Mouse (Mus musculus): ENCODE data around the gene Wdr31. TPM values are rescaled to one million over a fixed set of nuclear protein-coding genes. Genes with fewer than 3 reads are reported as not detected.

Wdr31 gene
- total and polyA plus RNA-seq, 3 experiments: 0.52 to 2.0 (median 1.8) TPM

- no peak for ATAC-seq (ENCODE audit: extremely low read depth, insufficient number of reproducible peaks, low FRiP score, poor library complexity, severe bottlenecking)
- TF ChIP-seq CTCF (IDR thresholded peaks at IDR 0.05; ENCODE audit: low read depth, low read length) (no peak), TAL1 (conservative IDR thresholded peaks at IDR 0.05; ENCODE audit: low read depth, low read length) (no peak), POLR2AphosphoS5 (IDR thresholded peaks at IDR 0.05; ENCODE audit: insufficient replicate concordance, low read depth, low read length) (no peak), GATA2 (IDR thresholded peaks at IDR 0.05; ENCODE audit: borderline replicate concordance, low read depth, low read length) (no peak), GATA1 (IDR thresholded peaks at IDR 0.05; ENCODE audit: borderline replicate concordance, low read length) (no peak)
- H3K27me3 ChIP-seq (ENCODE audit: insufficient read depth, low read length): 0 out of 2 replicates have a peak, but pooled peaks cover 2% of the 10 kb centered on the region
- H3K4me3 ChIP-seq (ENCODE audit: low read depth, low read length): no peak overlapping the region
- no peaks in the 10 kb centered on the region for H3K36me3 ChIP-seq (replicated peaks)
- H3K9me3 ChIP-seq (replicated peaks): no peaks in the 10 kb centered on the region
- no peaks in the 10 kb centered on the region for H3K4me1 ChIP-seq (ENCODE audit: insufficient read depth, low read depth, low read length)
- no peak for DNase-seq (ENCODE audit: low spot score)
These were observed 29.7 kb downstream of the Wdr31 start for GRCm38 (mm10) chr4:62440986-62441385.

- no peak for TF ChIP-seq TAL1 (conservative IDR thresholded peaks at IDR 0.05; ENCODE audit: low read depth, low read length)
- no peak for TF ChIP-seq GATA1 (IDR thresholded peaks at IDR 0.05; ENCODE audit: borderline replicate concordance, low read length)
- TF ChIP-seq GATA2 (IDR thresholded peaks at IDR 0.05; ENCODE audit: borderline replicate concordance, low read depth, low read length): no peak
- TF ChIP-seq POLR2AphosphoS5 (IDR thresholded peaks at IDR 0.05; ENCODE audit: insufficient replicate concordance, low read depth, low read length): no peak
- TF ChIP-seq CTCF (IDR thresholded peaks at IDR 0.05; ENCODE audit: low read depth, low read length): no peak
- H3K4me1 ChIP-seq (ENCODE audit: insufficient read depth, low read depth, low read length): no peaks in the 10 kb centered on the region
- H3K27me3 ChIP-seq (ENCODE audit: insufficient read depth, low read length): 0 out of 2 replicates have a peak, but pooled peaks cover 2% of the 10 kb centered on the region
- no peak overlapping the region for H3K4me3 ChIP-seq (ENCODE audit: low read depth, low read length)
- DNase-seq (ENCODE audit: low spot score) (no peak), ATAC-seq (ENCODE audit: extremely low read depth, insufficient number of reproducible peaks, low FRiP score, poor library complexity, severe bottlenecking) (no peak)
- no peaks in the 10 kb centered on the region for H3K36me3 ChIP-seq (replicated peaks)
- H3K9me3 ChIP-seq (replicated peaks): no peaks in the 10 kb centered on the region
These were observed 30.2 kb downstream of the Wdr31 start for GRCm38 (mm10) chr4:62440544-62440943.

- DNase-seq (ENCODE audit: low spot score): no peak
- Histone ChIP-seq H3K36me3 (replicated peaks) (no peaks in the 10 kb centered on the region), H3K4me3 (ENCODE audit: low read depth, low read length) (no peak overlapping the region), H3K9me3 (replicated peaks) (no peaks in the 10 kb centered on the region), H3K27me3 (ENCODE audit: insufficient read depth, low read length) (0 out of 2 replicates have a peak, but pooled peaks cover 2% of the 10 kb centered on the region), H3K4me1 (ENCODE audit: insufficient read depth, low read depth, low read length) (no peaks in the 10 kb centered on the region)
- ATAC-seq (ENCODE audit: extremely low read depth, insufficient number of reproducible peaks, low FRiP score, poor library complexity, severe bottlenecking): no peak
- TF ChIP-seq CTCF (IDR thresholded peaks at IDR 0.05; ENCODE audit: low read depth, low read length) (no peak), GATA1 (IDR thresholded peaks at IDR 0.05; ENCODE audit: borderline replicate concordance, low read length) (no peak), GATA2 (IDR thresholded peaks at IDR 0.05; ENCODE audit: borderline replicate concordance, low read depth, low read length) (no peak), TAL1 (conservative IDR thresholded peaks at IDR 0.05; ENCODE audit: low read depth, low read length) (no peak), POLR2AphosphoS5 (IDR thresholded peaks at IDR 0.05; ENCODE audit: insufficient replicate concordance, low read depth, low read length) (no peak)
These were observed 30.9 kb downstream of the Wdr31 start for GRCm38 (mm10) chr4:62439793-62440192.

GRCm38 (mm10) chr4:62437871-62438270 lies 32.8 kb downstream of the Wdr31 start:
- no peak for TF ChIP-seq POLR2AphosphoS5 (IDR thresholded peaks at IDR 0.05; ENCODE audit: insufficient replicate concordance, low read depth, low read length)
- Histone ChIP-seq H3K4me3 (ENCODE audit: low read depth, low read length) (no peak overlapping the region), H3K27me3 (ENCODE audit: insufficient read depth, low read length) (peaks cover 2% of the 10 kb centered on the region; the same call in 1 of the 2 replicates), H3K9me3 (replicated peaks) (no peaks in the 10 kb centered on the region), H3K4me1 (ENCODE audit: insufficient read depth, low read depth, low read length) (peaks cover 3% of the 10 kb centered on the region; the same call in 1 of the 2 replicates), H3K36me3 (replicated peaks) (no peaks in the 10 kb centered on the region)
- ATAC-seq (ENCODE audit: extremely low read depth, insufficient number of reproducible peaks, low FRiP score, poor library complexity, severe bottlenecking): no peak
- DNase-seq (ENCODE audit: low spot score): no peak

- H3K36me3 ChIP-seq (replicated peaks): no peaks in the 10 kb centered on the region
- ATAC-seq (ENCODE audit: extremely low read depth, insufficient number of reproducible peaks, low FRiP score, poor library complexity, severe bottlenecking) (no peak), DNase-seq (ENCODE audit: low spot score) (no peak)
- TF ChIP-seq TAL1 (conservative IDR thresholded peaks at IDR 0.05; ENCODE audit: low read depth, low read length) (no peak), CTCF (IDR thresholded peaks at IDR 0.05; ENCODE audit: low read depth, low read length) (no peak), GATA1 (IDR thresholded peaks at IDR 0.05; ENCODE audit: borderline replicate concordance, low read length) (no peak), POLR2AphosphoS5 (IDR thresholded peaks at IDR 0.05; ENCODE audit: insufficient replicate concordance, low read depth, low read length) (no peak), GATA2 (IDR thresholded peaks at IDR 0.05; ENCODE audit: borderline replicate concordance, low read depth, low read length) (no peak)
- H3K4me1 ChIP-seq (ENCODE audit: insufficient read depth, low read depth, low read length): peaks cover 3% of the 10 kb centered on the region; the same call in 1 of the 2 replicates
- H3K27me3 ChIP-seq (ENCODE audit: insufficient read depth, low read length): peaks cover 2% of the 10 kb centered on the region; the same call in 1 of the 2 replicates
- H3K9me3 ChIP-seq (replicated peaks): no peaks in the 10 kb centered on the region
- no peak overlapping the region for H3K4me3 ChIP-seq (ENCODE audit: low read depth, low read length)
These were observed 33.4 kb downstream of the Wdr31 start for GRCm38 (mm10) chr4:62437256-62437778.

GRCm38 (mm10) chr4:62435081-62435480 lies 35.6 kb downstream of the Wdr31 start, which contains the start of gene Rnf183:
Rnf183 (minus strand) TSS chr4:62435252.
- Histone ChIP-seq H3K4me3 (ENCODE audit: low read depth, low read length) (no peak within 1 kb of the TSS), H3K36me3 (replicated peaks) (no peaks in the 10 kb centered on the region), H3K27me3 (ENCODE audit: insufficient read depth, low read length) (no peaks in the 10 kb centered on the region; the same call in 1 of the 2 replicates), H3K9me3 (replicated peaks) (no peaks in the 10 kb centered on the region), H3K4me1 (ENCODE audit: insufficient read depth, low read depth, low read length) (peaks cover 15% of the 10 kb centered on the region)
- DNase-seq (ENCODE audit: low spot score): no peak
- TF ChIP-seq POLR2AphosphoS5 (IDR thresholded peaks at IDR 0.05; ENCODE audit: insufficient replicate concordance, low read depth, low read length): no peak
- TF ChIP-seq GATA1 (IDR thresholded peaks at IDR 0.05; ENCODE audit: borderline replicate concordance, low read length): no peak
- TF ChIP-seq CTCF (IDR thresholded peaks at IDR 0.05; ENCODE audit: low read depth, low read length): no peak
- no peak for TF ChIP-seq GATA2 (IDR thresholded peaks at IDR 0.05; ENCODE audit: borderline replicate concordance, low read depth, low read length)
- no peak for TF ChIP-seq TAL1 (conservative IDR thresholded peaks at IDR 0.05; ENCODE audit: low read depth, low read length)
- no peak for ATAC-seq (ENCODE audit: extremely low read depth, insufficient number of reproducible peaks, low FRiP score, poor library complexity, severe bottlenecking)
